Mouse (Mus musculus) kidney, postnatal 36 days (tissue): ENCODE results near the gene Nfe2.
"Not testable (repeated sequence)": the region's sequence is repeated elsewhere in the genome, so short reads cannot be mapped to it uniquely, and the experiment has no call there.

Experiments used
- DNase-seq, 2 experiments: peaks; one replicate each; pipeline ENCODE4 v3.0.0; 2021 to 2022; ENCODE audit warnings: mixed read lengths in 2 of 2

Gene Nfe2

GRCm38 (mm10) chr15:103249511-103249910 is 8.7 kb downstream of the Nfe2 start:
- not testable (repeated sequence) for DNase-seq

- DNase-seq: peak in 1 of 2 experiments; percentile 27
These were observed 9.5 kb downstream of the Nfe2 start for GRCm38 (mm10) chr15:103248401-103249313.

- DNase-seq: no peak
These were observed 10.3 kb downstream of the Nfe2 start for GRCm38 (mm10) chr15:103247782-103248400.

- no peak for DNase-seq
These were observed 11.0 kb downstream of the Nfe2 start for GRCm38 (mm10) chr15:103247078-103247781.

- no peak for DNase-seq
These were observed 12.6 kb downstream of the Nfe2 start for GRCm38 (mm10) chr15:103245616-103246015.

- DNase-seq: no peak
These were observed 15.3 kb downstream of the Nfe2 start for GRCm38 (mm10) chr15:103242885-103243284.

GRCm38 (mm10) chr15:103241071-103242018 is 16.9 kb downstream of the Nfe2 start:
- not testable (repeated sequence) for DNase-seq

GRCm38 (mm10) chr15:103240160-103241028 is 17.8 kb downstream of the Nfe2 start, which contains the start of gene Hnrnpa1:
TSS of gene Hnrnpa1 (plus strand) at chr15:103240432.
- DNase-seq: peak; percentile 91 to 98

- peak; percentile 98 to 99 for DNase-seq
These were observed 18.5 kb downstream of the Nfe2 start, which contains the start of gene Cbx5 for GRCm38 (mm10) chr15:103239685-103240159. TSS of gene Cbx5 (minus strand) at chr15:103239816.

- DNase-seq: peak; percentile 95 to 98
These were observed 19.0 kb downstream of the Nfe2 start for GRCm38 (mm10) chr15:103239130-103239684.

GRCm38 (mm10) chr15:103237295-103237694 is 20.9 kb downstream of the Nfe2 start:
- no peak for DNase-seq

GRCm38 (mm10) chr15:103233119-103233518 is 25.1 kb downstream of the Nfe2 start:
- DNase-seq: no peak

GRCm38 (mm10) chr15:103228904-103229303 is 29.3 kb downstream of the Nfe2 start:
- DNase-seq: no peak

GRCm38 (mm10) chr15:103227572-103227971 is 30.6 kb downstream of the Nfe2 start:
- no peak for DNase-seq

GRCm38 (mm10) chr15:103227022-103227421 is 31.2 kb downstream of the Nfe2 start:
- no peak for DNase-seq

GRCm38 (mm10) chr15:103224161-103224560 is 34.0 kb downstream of the Nfe2 start:
- DNase-seq: no peak

- no peak for DNase-seq
These were observed 36.8 kb downstream of the Nfe2 start for GRCm38 (mm10) chr15:103221386-103221785.

- DNase-seq: peak; percentile 22 to 39
These were observed 37.4 kb downstream of the Nfe2 start for GRCm38 (mm10) chr15:103220785-103221184.

GRCm38 (mm10) chr15:103216052-103216451 is 42.2 kb downstream of the Nfe2 start:
- no peak for DNase-seq
